Mouse (Mus musculus): Measurements from ENCODE around the gene Prickle2. TPM values are rescaled to one million over a fixed set of nuclear protein-coding genes. Genes with fewer than 3 reads are reported as not detected.

Gene Prickle2
- total RNA-seq, 2 experiments from 2014 or later = 3.7 to 4.0 TPM

GRCm38 (mm10) chr6:92667544-92667943, 38.4 kb downstream of the Prickle2 start:
- DNase-seq = no peak

- peak; percentile 70 to 92 for DNase-seq
These were observed 40.4 kb downstream of the Prickle2 start for GRCm38 (mm10) chr6:92665530-92665989.

DNA sequence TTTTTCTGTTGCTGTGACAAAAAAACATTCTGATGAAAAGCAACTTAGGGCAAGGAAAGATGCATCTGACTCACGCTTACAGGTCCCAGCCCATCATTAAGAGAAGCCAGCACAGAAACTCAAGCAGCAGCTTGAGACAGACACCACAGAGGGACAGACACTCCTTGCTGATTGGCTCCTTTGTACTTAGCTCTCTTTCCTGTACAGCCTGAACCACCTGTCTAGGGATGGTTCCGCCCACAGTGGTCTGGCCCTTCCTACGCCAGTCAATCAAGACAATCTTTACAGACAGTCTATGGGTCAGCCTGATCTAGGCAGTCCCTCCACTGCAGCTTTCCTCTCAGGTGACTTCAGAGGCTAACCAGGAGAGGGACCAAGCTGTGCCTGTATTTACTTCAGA, 42.1 kb downstream of the Prickle2 start:
- DNase-seq = no peak

DNA sequence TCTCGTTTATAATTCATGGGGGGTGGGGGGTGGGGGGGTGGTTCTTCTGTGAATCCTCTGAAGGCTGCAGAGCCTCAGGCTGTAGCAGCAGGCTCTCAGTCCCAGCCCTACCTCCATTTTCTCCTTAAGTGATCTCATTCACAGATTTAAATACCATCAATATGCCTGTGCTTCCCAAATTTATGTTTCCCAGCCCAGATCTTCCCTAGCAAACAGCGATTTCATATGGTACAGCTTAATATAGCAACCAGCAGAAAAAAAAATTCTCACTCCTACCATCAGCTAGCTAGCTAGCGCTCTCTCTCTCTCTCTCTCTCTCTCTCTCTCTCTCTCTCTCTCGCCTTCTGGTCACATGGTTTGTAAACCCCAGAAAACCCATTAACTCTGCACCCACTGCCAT, 42.5 kb downstream of the Prickle2 start:
- no peak for DNase-seq

DNA sequence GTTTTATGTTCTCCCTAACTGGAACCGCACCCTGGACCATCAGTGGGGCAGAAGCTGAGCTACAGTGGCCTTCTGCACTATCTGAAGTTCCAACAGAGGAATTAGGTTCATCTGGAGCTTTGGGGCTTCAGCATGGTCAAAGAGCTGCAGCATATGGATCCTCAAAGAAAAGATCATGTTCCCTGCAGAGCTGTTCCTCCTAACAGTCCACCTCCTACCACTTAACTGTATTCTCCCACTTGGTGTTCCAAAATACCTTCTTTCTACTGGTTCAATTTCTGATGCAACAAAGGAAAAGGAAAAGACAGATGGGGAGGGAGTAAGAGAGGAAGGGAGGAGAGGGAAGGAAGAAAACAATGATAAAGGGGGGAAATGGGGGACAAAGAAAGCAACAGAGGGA, 56.9 kb downstream of the Prickle2 start:
- DNase-seq = no peak

- no peak for DNase-seq
These were observed 57.4 kb downstream of the Prickle2 start for GRCm38 (mm10) chr6:92648571-92648970.

GRCm38 (mm10) chr6:92642929-92643328, 63.0 kb downstream of the Prickle2 start:
- no peak for DNase-seq

- DNase-seq = no peak
These were observed 64.0 kb downstream of the Prickle2 start for GRCm38 (mm10) chr6:92641956-92642355.

DNA sequence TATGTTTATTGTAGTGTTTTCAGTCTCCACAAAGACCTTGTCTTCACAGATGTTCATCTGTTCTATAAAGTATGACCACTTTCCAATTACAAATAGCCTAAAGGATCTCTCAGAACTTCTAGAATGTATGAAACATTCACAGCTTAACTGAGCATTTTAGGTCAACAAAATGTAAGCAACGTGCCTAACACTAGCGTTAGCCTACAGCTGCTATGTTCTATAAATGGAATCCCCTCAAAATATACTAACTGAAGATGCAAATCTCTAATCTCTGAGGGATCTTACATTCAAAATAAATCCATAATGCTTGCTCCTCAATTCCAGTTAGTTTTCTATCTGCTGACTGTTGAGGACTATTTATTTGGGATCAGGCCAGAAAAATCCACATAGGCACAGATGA, 65.1 kb downstream of the Prickle2 start:
- DNase-seq = no peak

DNA sequence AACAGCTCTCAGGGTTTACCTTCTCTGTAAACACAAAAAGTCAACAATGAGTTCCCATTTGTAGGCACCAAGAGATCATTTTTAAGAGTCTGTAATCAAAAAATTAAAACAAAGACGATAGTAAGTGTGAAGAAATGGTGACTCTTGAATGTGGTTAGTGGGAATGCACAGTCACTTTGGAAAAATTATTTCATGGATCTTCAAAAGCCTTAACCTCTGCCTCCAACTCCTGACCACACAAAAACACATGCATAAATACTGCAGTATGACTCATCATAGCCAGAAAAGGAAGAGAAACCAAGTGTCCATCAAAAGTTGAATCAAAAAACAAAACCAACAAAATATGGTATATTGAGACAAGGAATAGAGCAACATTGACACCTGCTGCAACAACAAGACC, 69.5 kb downstream of the Prickle2 start:
- DNase-seq = no peak

GRCm38 (mm10) chr6:92634876-92635468, 71.0 kb downstream of the Prickle2 start:
- no peak for DNase-seq

DNA sequence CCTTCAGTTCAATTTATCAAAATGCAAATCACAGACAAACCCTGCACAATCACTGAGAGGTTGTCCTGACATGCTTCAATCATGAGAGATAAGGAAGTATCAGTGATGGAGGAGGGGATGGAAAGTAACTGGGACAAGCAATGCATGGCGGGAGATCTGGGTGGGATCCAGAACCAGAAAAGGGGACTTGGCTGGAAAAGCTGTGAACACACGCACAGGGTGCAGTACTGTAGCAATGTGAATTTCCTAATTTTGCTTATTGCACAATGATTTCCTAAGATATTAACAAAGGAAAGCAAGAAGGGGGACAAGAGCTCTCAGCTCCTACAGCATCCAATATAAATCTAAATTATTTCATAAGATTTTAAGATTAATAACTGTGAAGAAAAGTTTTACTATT, 75.0 kb downstream of the Prickle2 start:
- DNase-seq = no peak

DNA sequence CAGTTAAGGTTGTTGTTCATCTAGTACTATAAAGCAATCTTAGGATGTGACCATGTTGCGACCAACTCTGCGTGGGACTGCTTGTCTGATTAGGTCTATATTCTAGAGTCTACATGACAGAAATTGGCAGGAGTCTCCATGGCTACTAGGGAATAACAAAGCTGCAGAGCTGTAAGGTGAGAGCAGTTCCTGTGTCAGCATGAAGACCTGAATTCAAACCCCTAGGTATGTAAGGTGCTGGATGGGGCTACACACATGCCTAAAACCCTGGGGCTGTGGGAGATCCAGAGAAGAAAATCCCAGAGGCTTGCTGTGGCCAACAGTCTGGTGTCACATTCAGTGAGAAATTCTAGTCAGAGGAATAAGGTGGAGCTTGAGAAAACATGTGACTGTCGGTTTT, 78.2 kb downstream of the Prickle2 start:
- DNase-seq = no peak

GRCm38 (mm10) chr6:92627048-92627617, 78.8 kb downstream of the Prickle2 start:
- no peak for DNase-seq

- DNase-seq = peak; percentile 42 to 48
These were observed 80.0 kb downstream of the Prickle2 start for GRCm38 (mm10) chr6:92625923-92626322.

GRCm38 (mm10) chr6:92624306-92624705, 81.6 kb downstream of the Prickle2 start:
- DNase-seq = no peak

- DNase-seq = no peak
These were observed 88.8 kb downstream of the Prickle2 start for GRCm38 (mm10) chr6:92617183-92617582.

- peak; percentile 30 to 41 for DNase-seq
These were observed 91.2 kb downstream of the Prickle2 start for GRCm38 (mm10) chr6:92614771-92615170.

DNA sequence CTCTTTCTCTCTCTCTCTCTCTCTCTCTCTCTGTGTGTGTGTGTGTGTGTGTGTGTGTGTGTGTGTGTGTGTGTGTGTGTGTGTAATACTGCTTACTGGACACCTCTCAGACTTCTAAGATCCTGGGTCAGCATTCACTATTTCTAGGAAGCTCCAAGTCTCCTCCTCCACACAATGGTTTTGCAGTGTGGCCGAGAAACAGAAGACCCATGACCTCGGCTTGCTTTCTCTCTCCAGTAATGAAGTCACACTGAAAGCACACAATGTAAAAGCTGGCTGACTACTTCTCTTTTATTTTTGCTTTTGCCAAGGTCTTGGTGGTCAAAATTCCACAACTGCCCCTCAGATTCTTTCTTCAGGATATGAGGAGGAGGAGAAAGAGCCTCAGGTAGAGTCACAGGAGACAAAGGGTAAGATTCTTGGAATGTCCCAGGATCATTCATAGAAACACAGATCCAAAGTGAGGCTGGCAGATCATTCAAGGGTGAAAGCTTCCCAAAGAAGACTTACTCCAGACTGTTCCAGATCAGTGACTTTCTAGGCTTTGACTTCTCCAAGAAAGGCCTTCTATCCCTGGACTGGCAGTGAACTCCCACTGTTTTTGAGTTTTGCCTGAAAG, 93.7 kb downstream of the Prickle2 start:
- peak in 1 of 2 experiments; percentile 10 for DNase-seq

DNA sequence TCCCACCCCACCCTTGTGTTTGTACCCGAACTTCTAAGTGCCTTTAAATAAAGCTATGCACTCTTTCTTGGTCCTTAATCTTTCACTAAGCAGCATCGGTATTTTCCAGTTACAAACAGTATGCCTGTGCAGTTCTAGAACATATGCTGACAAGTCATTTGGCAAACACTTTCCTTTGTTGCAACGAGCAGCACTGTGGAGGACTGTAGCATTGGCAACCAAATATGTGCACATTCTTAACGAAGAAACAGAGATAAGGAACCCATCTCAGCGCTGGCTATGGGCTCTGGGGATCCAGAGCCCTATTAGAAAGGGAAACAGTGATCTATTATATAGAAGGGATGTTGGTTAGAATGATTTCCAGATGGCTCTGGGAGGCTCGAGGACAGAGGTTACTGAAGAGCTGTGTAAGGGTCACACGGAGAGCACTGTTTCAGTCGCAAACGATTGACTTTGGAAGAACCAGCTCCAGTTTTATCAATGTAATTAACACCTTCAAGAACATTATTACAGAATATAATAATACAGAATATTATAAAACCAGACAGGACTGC, 96.2 kb downstream of the Prickle2 start:
- peak; percentile 39 to 51 for DNase-seq

DNA sequence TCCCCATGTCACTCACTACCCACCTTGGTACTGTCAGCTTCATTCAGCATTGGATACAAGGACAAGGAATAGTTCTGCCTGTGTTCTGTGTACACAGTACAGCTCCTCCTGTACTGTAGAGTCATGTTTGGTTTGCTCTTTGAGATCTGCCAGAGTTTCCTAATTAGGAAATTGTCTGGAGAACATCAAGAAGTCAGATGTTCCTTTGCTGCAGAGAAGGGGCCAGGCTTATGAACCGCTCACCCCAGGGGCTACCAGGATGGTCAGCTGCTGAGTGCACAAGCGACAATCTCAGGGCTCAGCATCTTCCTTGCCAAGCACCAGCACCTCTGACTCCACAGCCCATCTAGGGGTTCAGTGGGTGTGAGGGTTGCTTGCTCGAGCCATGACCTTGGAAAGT, 96.9 kb downstream of the Prickle2 start:
- peak; percentile 6 to 31 for DNase-seq

- DNase-seq = no peak
These were observed 100.8 kb downstream of the Prickle2 start for GRCm38 (mm10) chr6:92605156-92605555.

GRCm38 (mm10) chr6:92596340-92596739, 109.6 kb downstream of the Prickle2 start:
- DNase-seq = no peak
